Mouse (Mus musculus) small intestine, adult 2 months (tissue): Measurements from ENCODE around the gene Reln. TPM values are rescaled to one million over a fixed set of nuclear protein-coding genes. Genes with fewer than 3 reads are reported as not detected.

Experiments
- H3K27ac ChIP-seq: fragments of 200-500 bp; 2 replicates; pipeline ENCODE4 v1.5.1; 2012; ENCODE audit warnings: low read depth, low read length, control low read depth, inconsistent platforms; ENCODE audit not compliant: insufficient read depth
- H3K27me3 ChIP-seq: fragments of 200-500 bp; 2 replicates; pipeline ENCODE4 v1.6.1; 2012; ENCODE audit warnings: mild to moderate bottlenecking, moderate library complexity, low read length, inconsistent platforms; ENCODE audit not compliant: control insufficient read depth, insufficient read depth
- H3K36me3 ChIP-seq: fragments of 200-500 bp; 2 replicates; pipeline ENCODE4 v1.6.1; 2012; ENCODE audit warnings: mild to moderate bottlenecking, low read length, control low read depth, inconsistent platforms; ENCODE audit not compliant: control insufficient read depth, insufficient read depth
- H3K4me1 ChIP-seq: fragments of 200-500 bp; 2 replicates; pipeline ENCODE4 v1.6.1; 2012; ENCODE audit warnings: low read length, inconsistent platforms, mixed read lengths; ENCODE audit not compliant: control insufficient read depth, insufficient read depth, insufficient read length
- H3K4me3 ChIP-seq: fragments of 200-500 bp; 2 replicates; pipeline ENCODE4 v1.5.1; 2012; ENCODE audit warnings: low read depth, mild to moderate bottlenecking, control low read depth, inconsistent platforms, low read length, moderate library complexity
- CTCF ChIP-seq: fragments of 200-500 bp; IDR thresholded peaks from 2 replicates; pipeline ENCODE4 v1.5.1; 2012; ENCODE audit warnings: low read depth, mild to moderate bottlenecking, control low read depth, inconsistent platforms, low read length, moderate library complexity, mixed read lengths; ENCODE audit not compliant: insufficient replicate concordance, insufficient read length; ENCODE audit errors: extremely low read depth
- POLR2A ChIP-seq: fragments of 200-500 bp; IDR thresholded peaks from 2 replicates; pipeline ENCODE4 v1.6.1; 2012; ENCODE audit warnings: low read depth, mild to moderate bottlenecking, control low read depth, inconsistent platforms, low read length, moderate library complexity
- WGBS: fragments of 180-500 bp; shearing (Covaris S2); methylation state at CpG from one replicate; pipeline ENCODE4 v1.1.7; 2018; 5-methylcytosine and 5-hydroxymethylcytosine counted together
- polyA plus RNA-seq: library from polyadenylated mRNA; depleted of rRNA; stranded (reverse); fragments of >200 nt; gene quantifications from 2 replicates; pipeline ENCODE4 v1.2.3, GENCODE M21; 2012

The Reln gene
- polyA plus RNA-seq, 1 experiment = 15.3 TPM

GRCm38 (mm10) chr5:22118456-22118855 is 226.0 kb downstream of the Reln start:
- no peaks in the 10 kb centered on the region for H3K36me3 ChIP-seq
- no peak overlapping the region for H3K27ac ChIP-seq
- 63% methylated on average over 6 of the region's 6 CpGs for WGBS
- no peak overlapping the region for H3K4me3 ChIP-seq
- TF ChIP-seq POLR2A = no peak
- H3K4me1 ChIP-seq = no peaks in the 10 kb centered on the region
- no peaks in the 10 kb centered on the region for H3K27me3 ChIP-seq

DNA sequence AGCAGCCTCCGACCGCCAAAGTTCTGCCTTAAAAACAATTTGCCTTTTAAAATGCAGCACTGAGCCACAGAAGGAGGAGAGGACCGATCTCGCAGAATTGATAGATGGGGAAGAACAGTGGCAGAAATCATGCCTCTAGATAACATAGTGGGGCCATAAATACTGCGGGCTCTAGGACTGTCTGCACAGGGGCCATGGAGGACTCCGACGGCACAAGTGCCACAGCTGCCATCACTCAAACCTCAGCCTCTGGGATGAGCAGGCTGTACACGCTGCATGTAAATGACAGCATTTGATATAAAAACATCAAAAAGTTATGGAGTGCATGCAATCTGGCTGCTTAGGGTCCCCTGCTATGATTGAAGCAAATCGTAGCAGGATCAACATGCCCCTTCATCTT is 227.6 kb downstream of the Reln start:
- Histone ChIP-seq H3K36me3 (no peaks in the 10 kb centered on the region), H3K4me1 (no peaks in the 10 kb centered on the region), H3K27ac (no peak overlapping the region), H3K4me3 (no peak overlapping the region), H3K27me3 (no peaks in the 10 kb centered on the region)
- TF ChIP-seq CTCF = no peak
- no peak for TF ChIP-seq POLR2A
- 76% methylated on average over 9 of the region's 9 CpGs for WGBS

DNA sequence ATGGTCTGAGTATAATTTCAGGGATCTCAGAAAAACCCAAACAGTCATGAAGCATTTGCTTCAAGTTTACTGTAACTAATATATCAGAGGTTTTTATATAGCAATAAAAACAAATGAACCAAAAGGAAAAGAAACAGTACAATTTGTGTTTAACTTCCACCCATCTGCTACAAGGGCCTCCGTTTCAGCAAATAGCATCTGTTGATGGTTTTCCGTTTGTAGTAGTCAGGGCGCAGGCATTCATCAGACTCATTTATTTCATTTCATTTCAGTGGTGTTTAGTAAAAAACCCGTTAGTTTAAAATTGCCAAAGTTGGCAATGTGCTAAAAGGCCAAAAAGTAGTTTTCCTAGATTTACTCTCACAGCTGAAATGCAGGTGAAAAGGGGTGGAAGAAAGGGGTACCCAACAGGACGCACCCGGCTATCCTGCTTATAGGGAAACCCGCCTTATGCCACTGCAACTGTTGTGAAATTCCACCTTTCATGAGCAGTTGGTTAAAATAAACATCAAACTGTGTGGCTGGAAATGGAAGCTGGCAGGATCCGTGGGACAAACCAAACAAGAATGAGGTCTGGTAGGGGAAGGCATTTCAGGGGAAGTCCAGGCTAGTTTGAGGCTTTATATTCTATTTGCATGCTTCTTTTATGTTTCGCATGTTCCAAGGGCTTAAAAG is 237.6 kb downstream of the Reln start:
- no peaks in the 10 kb centered on the region for H3K36me3 ChIP-seq
- no peak for TF ChIP-seq POLR2A
- TF ChIP-seq CTCF = no peak
- no peak overlapping the region for H3K27ac ChIP-seq
- H3K4me1 ChIP-seq = no peaks in the 10 kb centered on the region
- no peak overlapping the region for H3K4me3 ChIP-seq
- H3K27me3 ChIP-seq = no peaks in the 10 kb centered on the region
- WGBS = 72% methylated on average over 9 of the region's 9 CpGs

DNA sequence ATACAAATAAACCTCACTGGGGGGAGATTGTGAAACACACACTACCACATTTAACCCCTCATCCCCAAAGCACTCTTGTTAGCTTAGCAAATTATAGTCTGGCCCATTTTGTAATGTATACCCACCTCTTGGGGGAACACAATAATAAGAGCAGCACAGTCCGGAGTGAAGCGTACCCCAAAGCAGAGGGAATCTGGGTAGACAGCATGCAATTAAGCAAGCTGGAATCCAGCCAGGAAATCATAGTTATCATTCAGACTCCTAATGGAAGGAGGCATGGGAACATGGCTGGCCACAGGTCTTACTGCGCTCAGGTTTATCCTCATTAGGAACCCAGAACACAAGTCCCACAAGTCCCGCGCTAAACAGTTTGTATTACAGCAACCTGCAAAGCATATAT is 249.5 kb downstream of the Reln start:
- H3K27ac ChIP-seq = no peak overlapping the region
- no peak overlapping the region for H3K4me3 ChIP-seq
- H3K27me3 ChIP-seq = no peaks in the 10 kb centered on the region
- no peak for TF ChIP-seq CTCF
- no peak for TF ChIP-seq POLR2A
- H3K4me1 ChIP-seq = no peaks in the 10 kb centered on the region
- no peaks in the 10 kb centered on the region for H3K36me3 ChIP-seq
- 93% methylated on average over 5 of the region's 5 CpGs for WGBS

DNA sequence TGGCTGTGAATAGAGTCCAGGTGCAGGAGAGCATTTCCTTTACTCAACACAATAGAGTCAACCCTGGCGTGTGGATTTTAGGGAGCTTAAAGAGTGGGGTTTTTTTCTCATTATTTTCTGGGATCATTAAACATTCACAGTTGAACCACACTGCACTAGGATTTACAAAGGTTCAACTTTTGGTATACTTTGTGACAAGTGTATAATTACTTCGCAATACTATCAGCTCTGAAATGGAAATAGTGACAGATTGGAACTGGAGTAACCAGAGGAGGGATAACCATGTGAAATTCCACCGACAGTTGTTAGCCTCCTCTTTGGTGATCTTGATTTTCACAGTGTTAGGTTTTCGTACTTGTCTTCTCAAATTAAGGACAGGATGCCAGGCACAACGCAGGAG is 250.5 kb downstream of the Reln start:
- no peak for TF ChIP-seq CTCF
- TF ChIP-seq POLR2A = no peak
- H3K27me3 ChIP-seq = no peaks in the 10 kb centered on the region
- no peaks in the 10 kb centered on the region for H3K36me3 ChIP-seq
- H3K27ac ChIP-seq = no peak overlapping the region
- WGBS = 82% methylated on average over 5 of the region's 5 CpGs
- no peak overlapping the region for H3K4me3 ChIP-seq
- no peaks in the 10 kb centered on the region for H3K4me1 ChIP-seq

DNA sequence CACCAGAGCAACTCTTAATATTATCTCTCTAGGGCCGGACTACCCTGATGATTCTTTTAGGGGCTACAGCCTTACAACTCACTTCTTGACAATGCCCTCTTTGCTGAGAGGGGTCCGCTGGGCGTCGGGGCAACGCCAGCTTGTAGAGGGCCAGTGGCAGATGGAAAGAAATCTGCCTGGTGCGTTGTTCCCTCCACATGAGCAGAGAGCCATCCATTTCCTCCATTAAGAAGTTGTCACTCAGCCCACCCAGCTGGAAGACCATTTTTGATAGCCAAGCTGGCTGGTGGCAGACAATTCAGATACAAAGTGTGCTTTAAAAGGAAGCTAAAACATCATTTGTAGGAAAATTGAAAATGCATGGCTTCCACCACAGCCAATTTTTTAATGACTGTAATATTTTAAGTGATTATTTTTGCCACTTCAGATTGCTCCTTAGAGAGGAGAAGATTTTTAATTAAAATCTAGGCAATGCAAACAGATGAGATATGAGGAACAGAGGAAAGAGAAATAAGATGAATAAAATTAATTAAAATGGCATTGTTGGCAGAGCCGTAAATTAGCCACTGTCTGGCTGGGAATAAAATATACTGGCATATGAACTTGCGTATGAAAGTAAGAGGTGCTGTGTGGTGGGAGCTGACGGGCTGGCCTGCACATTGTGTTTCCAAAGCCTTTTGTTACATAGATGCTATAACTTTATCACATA is 251.2 kb downstream of the Reln start:
- WGBS = 85% methylated on average over 9 of the region's 9 CpGs
- TF ChIP-seq CTCF (no peak), POLR2A (no peak)
- Histone ChIP-seq H3K36me3 (no peaks in the 10 kb centered on the region), H3K27me3 (no peaks in the 10 kb centered on the region), H3K27ac (no peak overlapping the region), H3K4me3 (no peak overlapping the region), H3K4me1 (no peaks in the 10 kb centered on the region)

- Histone ChIP-seq H3K36me3 (no peaks in the 10 kb centered on the region), H3K27me3 (no peaks in the 10 kb centered on the region), H3K4me3 (no peak overlapping the region), H3K4me1 (no peaks in the 10 kb centered on the region), H3K27ac (no peak overlapping the region)
- 89% methylated on average over 6 of the region's 6 CpGs for WGBS
- TF ChIP-seq CTCF (no peak), POLR2A (no peak)
These were observed 264.0 kb downstream of the Reln start for GRCm38 (mm10) chr5:22080468-22080986.

- TF ChIP-seq CTCF = no peak
- H3K4me1 ChIP-seq = no peaks in the 10 kb centered on the region
- no peak overlapping the region for H3K27ac ChIP-seq
- H3K4me3 ChIP-seq = no peak overlapping the region
- 54% methylated on average over 5 of the region's 5 CpGs for WGBS
- H3K36me3 ChIP-seq = no peaks in the 10 kb centered on the region
- H3K27me3 ChIP-seq = no peaks in the 10 kb centered on the region
These were observed 269.5 kb downstream of the Reln start for GRCm38 (mm10) chr5:22074971-22075370.
